Mouse (Mus musculus): Measurements from ENCODE around the gene Tsc2.

GRCm38 (mm10) chr17:24558600-24559099 lies 73.8 kb downstream of the Tsc2 start:
- TF ChIP-seq CHD2 (IDR thresholded peaks at IDR 0.05; ENCODE audit: low read depth, low read length) (no peak), ZNF384 (IDR thresholded peaks at IDR 0.05; ENCODE audit: low read depth, low read length) (no peak), MAFK (IDR thresholded peaks at IDR 0.05; ENCODE audit: insufficient read depth, low read depth, low read length) (no peak), HCFC1 (IDR thresholded peaks at IDR 0.05; ENCODE audit: borderline replicate concordance, insufficient read depth, low read length) (no peak)

Measured in ES-E14 (cell line).